Mouse (Mus musculus): Measurements from ENCODE around the gene Gigyf1. TPM values are rescaled to one million over a fixed set of nuclear protein-coding genes. Genes with fewer than 3 reads are reported as not detected.

Gene Gigyf1
- total RNA-seq, 2 experiments from 2014 or later = 39.9 to 48.6 TPM

- peak; percentile 48 to 56 for DNase-seq (ENCODE audit: low spot score in 2 of 2)
- intact Hi-C loops (cut with DNase I) = loop anchor here (2.0 to 10.0 kb wide), 4 partner anchors 21 to 497 kb away; partner anchors contain the start of gene Mospd3
Observed at GRCm38 (mm10) chr5:137531414-137532130, 13.2 kb downstream of the Gigyf1 start.

DNA sequence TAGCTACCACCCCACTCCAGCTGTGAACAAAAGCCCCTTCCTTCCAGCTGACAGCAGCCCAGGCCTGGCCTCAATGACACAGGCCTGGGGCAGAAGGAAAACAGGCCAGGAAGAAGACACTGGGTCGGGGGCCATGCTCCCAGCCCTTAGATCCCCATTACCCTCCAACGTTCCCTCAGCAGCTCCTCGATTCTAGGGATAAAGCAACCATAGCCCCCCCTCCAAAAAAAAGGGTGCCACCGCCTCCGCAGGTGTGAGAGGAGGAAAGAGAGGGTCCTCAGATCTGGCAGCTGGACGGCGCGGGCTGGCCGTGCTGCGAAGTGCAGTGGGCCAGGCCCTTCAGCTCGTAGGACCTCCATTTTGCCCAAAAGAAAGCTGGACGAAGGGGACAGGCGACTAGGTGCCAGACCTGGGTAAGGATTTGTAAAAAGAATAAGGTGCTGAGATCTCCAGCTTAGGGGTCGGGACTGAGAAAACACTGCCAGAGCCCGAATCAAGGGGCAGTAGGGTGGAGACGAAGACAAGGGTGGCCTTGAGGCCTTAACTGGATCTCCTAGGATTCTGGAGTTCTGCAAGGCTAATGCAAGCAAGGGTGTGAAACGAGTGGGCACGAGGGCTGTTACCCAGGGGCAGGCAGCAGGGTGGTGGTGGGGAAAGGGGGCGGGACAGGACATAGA is 13.9 kb downstream of the Gigyf1 start:
- DNase-seq (ENCODE audit: low spot score in 2 of 2) = peak in 1 of 2 experiments; percentile 42
- intact Hi-C loops (cut with DNase I) = loop anchor here (2.0 to 10.0 kb wide), 4 partner anchors 21 to 497 kb away; partner anchors contain the start of gene Mospd3

DNA sequence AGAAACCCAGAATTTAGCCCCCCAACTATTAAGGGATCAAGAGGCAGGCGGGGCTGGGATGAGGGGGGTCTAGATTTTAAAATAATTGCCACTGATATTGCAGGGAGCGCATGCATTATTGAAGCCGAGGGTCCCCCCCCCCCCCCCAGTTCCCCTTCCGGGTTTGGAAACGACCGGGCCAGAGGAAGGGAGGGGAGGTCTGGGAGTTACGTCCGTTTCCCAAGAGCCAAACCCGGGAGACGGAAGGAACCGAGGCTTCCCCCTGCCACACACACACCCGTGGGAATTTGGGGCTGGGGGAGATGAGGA is 14.4 kb downstream of the Gigyf1 start:
- intact Hi-C loops (cut with DNase I) = loop anchor here (1.0 to 10.0 kb wide), 7 partner anchors 21 to 498 kb away; partner anchors contain the start of genes Actl6b, Fbxo24, Gm20605 and Lrch4
- no peak for DNase-seq (ENCODE audit: low spot score in 2 of 2)

DNA sequence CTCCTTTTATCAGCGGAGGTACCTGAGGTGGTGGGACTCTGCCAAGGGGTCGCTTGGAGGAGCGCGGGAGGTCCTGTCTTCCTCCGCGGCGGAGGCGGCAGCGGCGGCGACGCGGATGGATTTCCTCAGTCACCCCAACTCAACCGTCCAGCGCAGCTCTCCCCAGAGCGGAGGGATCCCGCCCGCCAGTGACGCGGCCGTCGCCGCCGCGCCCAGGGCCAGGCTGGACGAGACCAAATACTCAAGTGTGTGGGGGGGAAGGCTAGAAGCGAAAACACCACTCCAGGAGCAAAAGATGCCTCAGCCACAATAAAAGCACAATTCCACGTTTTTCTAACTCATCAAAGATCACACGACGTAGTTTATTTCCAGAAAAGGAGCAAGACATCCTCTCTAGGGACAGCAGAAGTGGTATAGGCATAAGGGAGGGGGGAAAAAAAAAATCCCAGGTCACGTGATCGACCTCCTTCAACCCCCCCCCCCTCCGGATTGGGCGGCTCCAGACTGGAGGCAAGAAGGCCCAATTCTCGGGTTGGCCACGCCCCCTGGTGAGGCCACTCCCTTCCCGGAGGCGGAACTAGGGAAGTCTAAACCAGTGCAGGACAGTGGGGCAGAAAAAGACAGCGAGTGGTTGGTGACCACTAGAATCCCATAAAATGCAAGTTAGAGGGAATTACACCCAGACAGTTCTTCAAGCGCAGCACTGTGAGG is 14.9 kb downstream of the Gigyf1 start, which contains the start of the genes Epo and Gnb2:
TSS of gene Epo (minus strand) at position 126 of the 711 bp plus-strand sequence.
TSS of gene Gnb2 (minus strand) at position 394 of the 711 bp plus-strand sequence.
- intact Hi-C loops (cut with DNase I) = loop anchor here (1.0 to 10.0 kb wide), 7 partner anchors 20 to 498 kb away; partner anchors contain the start of genes Actl6b, Fbxo24, Gm20605 and Lrch4
- peak; percentile 98 for DNase-seq (ENCODE audit: low spot score in 2 of 2)

GRCm38 (mm10) chr5:137534762-137535161 is 16.4 kb downstream of the Gigyf1 start:
- DNase-seq (ENCODE audit: low spot score in 2 of 2) = no peak
- intact Hi-C loops (cut with DNase I) = loop anchor here (5.0 to 10.0 kb wide), 2 partner anchors 223 to 500 kb away; no protein-coding TSS in a partner anchor

DNA sequence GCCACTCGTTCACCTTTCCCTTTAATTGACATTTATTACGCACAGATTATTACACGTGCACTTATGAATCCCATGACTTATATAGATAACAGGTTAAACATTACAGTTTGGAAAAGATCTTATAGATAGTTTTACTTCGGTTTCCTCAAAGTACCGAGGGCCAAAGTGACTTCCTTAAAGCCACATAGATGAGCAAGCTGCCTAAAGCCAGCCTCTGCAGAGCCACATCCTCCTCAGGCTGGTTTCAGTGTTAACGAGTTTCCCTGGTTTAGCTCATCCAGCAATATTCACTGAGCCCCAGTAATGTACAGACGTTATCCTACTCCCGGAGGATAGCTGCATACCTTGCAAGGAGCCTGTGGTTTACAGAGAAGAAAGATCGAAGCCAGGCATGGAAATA is 17.0 kb downstream of the Gigyf1 start:
- DNase-seq (ENCODE audit: low spot score in 2 of 2) = no peak
- intact Hi-C loops (cut with DNase I) = loop anchor here (10.0 kb wide), 1 partner anchor 501 kb away; no protein-coding TSS in a partner anchor

- no peak for DNase-seq (ENCODE audit: low spot score in 2 of 2)
- intact Hi-C loops (cut with DNase I) = loop anchor here (10.0 kb wide), 1 partner anchor 503 kb away; no protein-coding TSS in a partner anchor
Observed at GRCm38 (mm10) chr5:137537461-137537860, 19.1 kb downstream of the Gigyf1 start.

DNA sequence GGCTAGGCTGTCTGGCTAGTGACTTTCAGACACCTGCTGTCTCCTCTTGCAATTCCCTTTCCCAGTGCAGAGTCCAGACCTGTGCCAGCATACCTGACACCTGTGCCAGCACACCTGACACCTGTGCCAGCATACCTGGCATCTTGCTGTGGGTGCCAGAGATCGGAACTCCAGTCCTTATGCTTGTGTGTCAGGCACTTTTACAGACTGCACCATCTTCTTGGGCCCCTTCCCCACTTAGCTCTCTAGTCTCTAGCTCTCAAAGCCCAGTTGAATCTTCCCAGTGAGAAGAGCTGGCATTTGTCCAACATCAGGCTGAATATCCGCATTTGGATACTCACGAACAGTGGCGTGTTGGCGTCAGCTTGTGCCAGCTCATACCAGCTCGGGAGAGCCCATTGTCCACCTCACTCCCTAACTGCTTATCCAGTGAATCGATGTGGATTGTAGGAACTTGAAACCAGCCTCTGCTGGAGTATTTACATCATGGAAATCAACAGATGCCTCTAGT is 21.0 kb downstream of the Gigyf1 start:
- intact Hi-C loops (cut with DNase I) = loop anchor here (10.0 kb wide), 1 partner anchor 505 kb away; no protein-coding TSS in a partner anchor
- DNase-seq (ENCODE audit: low spot score in 2 of 2) = peak; percentile 55 to 74

DNA sequence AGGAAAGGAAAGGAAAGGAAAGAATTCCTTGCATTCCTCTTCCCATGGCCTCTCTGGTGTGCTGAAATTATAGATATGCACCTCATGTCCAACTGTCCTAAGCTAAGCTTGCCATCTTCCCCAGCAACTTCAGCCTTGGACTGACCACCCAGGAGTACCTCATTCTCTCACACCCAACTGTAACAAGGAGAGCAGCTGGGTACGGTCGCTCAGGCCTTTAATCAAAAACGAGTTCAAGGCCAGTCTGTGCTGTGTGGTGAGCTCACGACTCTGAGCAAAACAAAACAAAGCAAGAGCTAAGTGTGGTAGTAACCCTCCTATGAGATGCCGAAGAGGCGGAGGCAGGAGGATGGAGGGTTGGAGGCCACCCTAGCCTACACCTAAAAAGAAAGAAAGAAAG is 22.6 kb downstream of the Gigyf1 start:
- no peak for DNase-seq (ENCODE audit: low spot score in 2 of 2)
- intact Hi-C loops (cut with DNase I) = no loop called here

DNA sequence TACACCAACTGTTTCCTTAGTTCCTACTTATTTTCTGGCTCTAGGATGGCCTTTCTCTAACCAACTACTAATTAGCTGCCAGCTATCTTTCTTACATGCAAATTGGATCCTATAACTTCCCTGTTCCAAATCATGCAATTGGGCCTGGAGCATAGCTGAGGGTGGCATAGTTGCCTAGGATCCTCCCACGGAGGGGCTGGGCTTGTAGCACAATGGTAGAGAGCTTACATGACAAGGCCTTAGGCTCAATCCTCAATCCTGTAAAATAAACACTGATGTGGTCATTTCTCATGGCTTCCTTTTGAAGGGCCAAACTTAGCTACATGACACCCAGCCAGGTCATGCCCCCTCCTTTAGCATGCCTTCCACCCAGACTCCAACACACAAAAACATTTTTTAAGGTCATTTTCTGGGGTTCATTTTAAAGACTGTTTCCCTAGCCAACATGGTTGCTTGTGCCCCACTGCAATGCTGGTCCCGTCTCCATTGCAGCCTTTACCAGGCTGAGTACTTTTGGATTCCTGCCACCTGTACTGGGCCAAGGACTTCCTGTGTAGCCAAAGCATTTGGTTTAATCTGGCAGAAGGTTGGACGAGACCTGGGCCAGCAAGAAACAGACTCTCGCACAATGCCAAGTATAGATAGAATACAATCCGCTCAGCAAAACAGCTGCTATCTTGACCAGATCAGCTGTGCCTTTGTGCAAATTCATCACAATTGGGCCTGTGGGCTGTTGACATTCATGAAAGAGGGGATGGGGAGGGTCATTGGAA is 23.6 kb downstream of the Gigyf1 start:
- DNase-seq (ENCODE audit: low spot score in 2 of 2) = no peak
- intact Hi-C loops (cut with DNase I) = no loop called here

- DNase-seq (ENCODE audit: low spot score in 2 of 2) = no peak
- intact Hi-C loops (cut with DNase I) = no loop called here
Observed at GRCm38 (mm10) chr5:137544926-137545325, 26.6 kb downstream of the Gigyf1 start.

- intact Hi-C loops (cut with DNase I) = no loop called here
- DNase-seq (ENCODE audit: low spot score in 2 of 2) = no peak
Observed at GRCm38 (mm10) chr5:137545596-137545995, 27.2 kb downstream of the Gigyf1 start.

GRCm38 (mm10) chr5:137549840-137550239 is 31.5 kb downstream of the Gigyf1 start:
- no peak for DNase-seq (ENCODE audit: low spot score in 2 of 2)
- intact Hi-C loops (cut with DNase I) = no loop called here

GRCm38 (mm10) chr5:137551119-137551518 is 32.8 kb downstream of the Gigyf1 start:
- no peak for DNase-seq (ENCODE audit: low spot score in 2 of 2)
- intact Hi-C loops (cut with DNase I) = no loop called here

- no peak for DNase-seq (ENCODE audit: low spot score in 2 of 2)
- intact Hi-C loops (cut with DNase I) = loop anchor here (1.0 kb wide), 1 partner anchor 20 kb away; the partner anchor contains the start of genes Epo and Gnb2
Observed at GRCm38 (mm10) chr5:137553000-137553399, 34.7 kb downstream of the Gigyf1 start.

GRCm38 (mm10) chr5:137553411-137553837 is 35.1 kb downstream of the Gigyf1 start, which contains the start of gene Actl6b:
Gene Actl6b, plus strand, starts transcription at chr5:137553517.
- DNase-seq (ENCODE audit: low spot score in 2 of 2) = peak; percentile 91 to 95
- intact Hi-C loops (cut with DNase I) = loop anchor here (1.0 kb wide), 1 partner anchor 20 kb away; the partner anchor contains the start of genes Epo and Gnb2

DNA sequence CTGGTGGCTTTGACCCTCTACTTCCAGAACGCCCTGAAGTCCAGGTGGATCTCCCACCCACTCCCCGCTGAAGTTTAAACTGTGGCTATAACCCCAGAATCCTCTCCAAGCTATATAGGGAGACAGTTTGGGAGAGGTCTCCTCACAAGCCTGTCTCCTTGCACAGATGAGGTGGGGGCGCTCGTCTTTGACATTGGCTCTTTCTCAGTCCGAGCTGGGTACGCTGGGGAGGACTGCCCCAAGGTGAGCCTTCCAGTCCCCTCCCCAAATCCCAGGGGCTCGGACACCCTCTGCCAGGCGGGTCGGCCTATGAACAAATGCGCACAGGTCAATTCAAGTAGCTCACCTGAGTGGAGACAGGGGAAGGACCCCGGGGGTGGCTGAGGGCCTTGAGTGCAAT is 35.5 kb downstream of the Gigyf1 start:
- intact Hi-C loops (cut with DNase I) = loop anchor here (1.0 kb wide), 1 partner anchor 21 kb away; the partner anchor contains the start of genes Epo and Gnb2
- DNase-seq (ENCODE audit: low spot score in 2 of 2) = no peak

GRCm38 (mm10) chr5:137561556-137561955 is 43.2 kb downstream of the Gigyf1 start:
- DNase-seq (ENCODE audit: low spot score in 2 of 2) = peak; percentile 21 to 75
- intact Hi-C loops (cut with DNase I) = loop anchor here (1.0 kb wide), 1 partner anchor 28 kb away; the partner anchor contains the start of genes Epo and Gnb2

Data from left cerebral cortex, postnatal 25 days (tissue).